Mouse (Mus musculus) kidney, adult 9 months (tissue): ENCODE results near the gene Camkv.

Experiments
- DNase-seq: peaks from one replicate; pipeline ENCODE4 v3.0.0; 2022

Gene Camkv

DNA sequence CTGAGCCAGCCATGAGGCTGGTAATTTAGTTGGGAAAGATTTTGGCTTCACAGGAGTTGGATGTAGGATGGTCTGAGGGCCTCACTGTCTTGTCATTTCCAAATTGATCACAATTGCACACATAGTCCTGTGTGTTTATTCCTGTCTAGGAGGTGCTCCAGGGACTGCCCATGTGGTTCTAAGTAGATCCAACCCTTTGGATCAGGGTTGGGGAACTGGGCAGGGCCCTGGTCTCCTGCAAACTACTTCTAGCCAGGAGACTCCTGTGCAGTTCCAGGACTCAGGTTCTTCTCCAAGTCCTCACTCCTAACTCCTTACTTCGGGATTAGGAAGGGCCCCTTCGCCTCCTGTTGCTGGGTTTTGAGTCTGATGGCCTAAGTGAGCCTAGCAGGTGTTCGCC is at the start of gene Camkv:
TSS of gene Camkv (plus strand) at position 301 of the 400 bp plus-strand sequence.
- DNase-seq: no peak

DNA sequence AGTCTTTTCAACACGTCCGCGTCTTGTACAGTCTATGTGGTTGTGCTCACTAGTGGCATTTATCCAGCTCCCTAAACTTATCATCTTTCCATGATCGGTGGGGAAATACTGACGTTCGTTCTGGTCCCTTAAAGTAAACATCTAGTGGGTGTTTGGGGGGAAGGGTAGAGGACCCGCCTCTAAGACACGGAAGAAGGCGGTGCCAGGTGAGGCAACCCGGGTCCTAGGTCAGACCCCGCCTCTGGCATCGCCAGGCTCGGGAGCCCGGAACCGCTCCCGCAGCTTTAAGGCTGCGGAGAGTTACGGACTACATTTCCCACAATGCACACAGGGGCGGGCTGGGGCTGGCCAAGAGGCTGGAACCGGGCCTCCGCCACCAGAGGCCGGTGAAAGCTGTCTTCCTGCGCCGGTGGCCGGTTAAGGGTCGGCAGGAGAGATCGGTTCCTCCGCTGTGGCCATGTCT is 47.6 kb upstream of the Camkv start, which contains the start of gene Mon1a:
TSS of gene Mon1a (plus strand) at position 348 of the 463 bp plus-strand sequence.
- DNase-seq: peak; percentile 95

DNA sequence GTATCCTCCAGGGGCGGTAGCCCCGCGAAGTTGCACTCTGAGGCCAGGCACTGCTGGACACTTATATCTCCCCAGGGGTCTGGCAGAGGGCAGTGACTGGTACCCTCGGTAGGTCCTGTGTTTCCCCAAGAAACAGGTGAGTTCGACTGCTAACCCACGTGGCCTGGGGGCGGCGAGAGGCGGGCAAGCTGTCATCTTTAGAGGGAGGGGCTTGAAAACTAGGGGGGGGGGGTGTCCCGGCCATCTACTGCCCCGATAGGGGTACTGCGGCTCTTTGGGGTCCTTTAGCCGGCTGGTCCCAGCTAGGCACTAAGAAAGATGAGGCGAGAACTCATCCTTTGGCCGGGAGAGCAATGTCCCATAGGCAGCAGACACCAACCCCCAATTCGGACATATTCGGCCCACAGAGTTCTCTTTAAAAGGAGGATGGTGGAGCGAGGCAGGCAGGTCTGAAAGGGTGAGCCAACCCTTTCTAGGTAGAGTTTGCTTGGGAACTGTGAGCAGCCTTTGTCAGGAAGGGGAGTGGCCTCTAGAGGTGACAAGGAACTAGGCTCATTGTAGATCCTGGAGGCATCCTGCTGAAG is 47.1 kb upstream of the Camkv start:
- DNase-seq: peak; percentile 52

DNA sequence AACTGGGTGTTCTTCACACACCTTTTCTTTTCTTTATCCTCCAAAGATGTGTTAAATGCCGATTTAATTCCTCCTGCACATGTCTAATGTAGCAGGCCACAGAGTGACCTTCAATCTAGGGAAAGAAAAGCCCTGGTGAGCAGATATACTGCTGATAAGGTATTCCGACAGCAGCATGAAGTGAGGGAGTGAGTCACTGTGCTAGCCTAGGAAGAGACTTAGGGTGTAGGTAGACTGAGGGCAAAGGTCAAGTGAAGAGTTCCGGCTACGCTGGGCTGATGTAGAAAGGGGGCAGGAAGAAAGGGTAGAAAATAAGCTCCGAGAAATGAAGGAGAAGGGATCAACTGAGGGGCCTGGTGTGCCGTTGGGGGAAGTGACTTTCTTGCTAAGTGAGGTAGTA is 45.2 kb upstream of the Camkv start:
- no peak for DNase-seq

DNA sequence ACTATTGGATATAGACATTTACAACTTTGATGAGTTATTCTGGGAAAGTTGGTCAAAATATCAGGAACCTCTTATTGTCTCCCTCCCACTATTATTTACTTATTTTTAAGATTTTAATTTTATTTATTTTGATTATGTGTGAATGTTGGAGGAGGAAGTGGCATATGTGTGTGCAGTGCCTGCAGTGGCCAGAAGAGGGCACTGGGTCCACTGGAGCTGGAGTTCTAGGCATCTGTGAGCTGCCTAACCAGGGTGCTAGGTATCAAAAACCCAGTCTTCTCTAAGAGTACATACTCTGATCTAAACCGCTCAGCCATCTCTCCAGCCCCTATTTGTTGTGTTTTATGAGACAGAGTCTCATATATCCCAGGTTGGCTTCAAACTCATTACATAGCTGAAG is 44.5 kb upstream of the Camkv start:
- DNase-seq: no peak

DNA sequence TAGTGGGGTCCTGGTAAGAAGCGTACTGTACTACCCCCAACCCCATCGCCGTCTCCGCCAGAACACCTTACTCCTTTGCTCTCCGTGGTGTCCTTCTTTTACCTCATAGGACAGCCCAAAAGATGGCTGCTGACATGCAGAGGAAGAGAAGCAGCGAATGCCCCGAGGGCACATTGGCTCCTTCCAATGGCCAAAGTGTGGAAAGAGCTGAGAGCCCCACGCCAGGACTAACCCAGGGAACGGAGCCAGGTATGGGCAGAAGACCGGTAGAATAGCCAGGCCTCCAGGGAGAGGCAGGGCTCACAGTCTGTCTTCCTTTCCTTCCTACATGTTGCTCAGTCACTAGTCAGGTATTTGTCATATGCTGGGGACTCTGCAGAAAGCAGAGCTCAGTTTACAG is 36.9 kb upstream of the Camkv start:
- DNase-seq: no peak

DNA sequence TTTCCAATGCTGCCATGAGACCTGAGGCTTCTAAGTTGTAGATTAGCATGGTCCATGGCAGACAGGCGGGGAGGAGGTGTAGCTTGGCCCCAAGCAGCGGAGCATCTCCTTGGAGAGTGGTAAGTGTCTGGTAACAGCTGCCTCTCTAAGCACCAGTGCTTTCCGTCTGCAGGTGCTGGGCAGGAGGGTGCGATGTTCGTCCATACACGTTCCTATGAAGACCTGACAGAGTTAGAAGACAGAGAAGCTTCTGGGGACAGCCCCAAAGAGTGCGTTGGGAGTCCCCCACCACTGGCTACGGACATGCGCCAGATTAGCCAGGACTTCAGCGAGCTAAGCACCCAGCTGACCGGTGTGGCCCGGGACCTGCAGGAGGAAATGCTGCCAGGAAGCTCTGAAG is 35.6 kb upstream of the Camkv start:
- no peak for DNase-seq

DNA sequence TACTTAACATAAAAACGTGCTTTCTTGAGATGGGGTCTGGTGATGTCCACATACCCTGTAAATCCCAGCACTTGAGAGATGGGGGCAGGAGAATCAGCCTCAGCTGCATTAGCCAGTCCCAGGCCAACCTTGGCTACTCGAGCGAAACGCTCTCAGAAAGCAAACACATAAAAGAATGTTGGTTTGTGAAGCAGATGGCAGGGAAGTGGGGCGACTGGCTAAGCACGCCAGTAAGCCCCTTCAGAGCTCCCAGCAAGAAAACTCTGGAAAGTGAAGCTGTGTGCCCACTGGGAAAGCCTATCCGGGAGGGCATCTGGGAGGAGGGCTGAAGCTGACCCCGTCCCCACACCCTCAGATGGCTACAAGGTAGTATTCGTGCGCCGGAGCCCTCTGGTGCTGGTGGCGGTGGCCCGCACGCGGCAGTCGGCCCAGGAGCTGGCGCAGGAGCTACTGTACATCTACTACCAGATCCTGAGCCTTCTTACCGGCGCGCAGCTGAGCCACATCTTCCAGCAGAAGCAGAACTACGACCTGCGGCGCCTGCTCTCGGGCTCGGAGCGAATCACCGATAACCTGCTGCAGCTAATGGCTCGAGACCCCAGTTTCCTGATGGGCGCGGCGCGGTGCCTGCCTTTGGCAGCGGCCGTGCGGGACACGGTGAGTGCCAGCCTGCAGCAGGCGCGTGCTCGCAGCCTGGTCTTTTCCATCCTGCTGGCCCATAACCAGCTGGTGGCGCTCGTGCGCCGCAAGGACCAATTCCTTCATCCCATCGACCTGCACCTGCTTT is 34.4 kb upstream of the Camkv start:
- peak; percentile 74 for DNase-seq

DNA sequence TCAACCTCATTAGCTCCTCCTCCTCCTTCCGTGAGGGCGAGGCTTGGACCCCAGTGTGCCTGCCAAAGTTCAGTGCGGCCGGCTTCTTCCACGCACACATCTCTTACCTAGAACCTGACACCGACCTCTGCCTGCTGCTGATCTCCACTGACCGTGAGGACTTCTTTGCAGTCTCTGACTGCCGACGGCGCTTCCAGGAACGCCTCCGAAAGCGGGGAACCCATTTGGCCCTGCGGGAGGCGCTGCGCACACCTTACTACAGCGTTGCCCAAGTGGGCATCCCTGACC is 33.9 kb upstream of the Camkv start:
- DNase-seq: no peak

DNA sequence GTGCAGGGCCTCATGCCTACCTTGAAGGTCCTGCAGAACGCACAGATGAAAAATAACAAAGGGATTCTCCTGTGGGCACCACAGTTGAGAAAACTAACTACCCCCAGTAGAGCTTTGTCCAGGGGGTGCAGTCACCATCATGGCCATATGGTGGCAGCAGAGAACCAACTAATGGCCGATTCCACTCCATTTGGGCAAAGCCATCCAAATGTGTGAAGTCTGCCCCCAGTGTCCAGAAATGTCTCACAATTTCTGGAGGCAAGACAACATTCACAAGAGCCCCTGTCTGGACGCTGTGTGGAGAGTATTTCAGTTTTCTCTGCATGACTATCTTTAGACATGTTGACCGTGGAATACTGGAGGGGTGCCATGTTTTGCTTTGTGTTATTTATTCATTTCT is 30.7 kb upstream of the Camkv start:
- DNase-seq: peak; percentile 92

DNA sequence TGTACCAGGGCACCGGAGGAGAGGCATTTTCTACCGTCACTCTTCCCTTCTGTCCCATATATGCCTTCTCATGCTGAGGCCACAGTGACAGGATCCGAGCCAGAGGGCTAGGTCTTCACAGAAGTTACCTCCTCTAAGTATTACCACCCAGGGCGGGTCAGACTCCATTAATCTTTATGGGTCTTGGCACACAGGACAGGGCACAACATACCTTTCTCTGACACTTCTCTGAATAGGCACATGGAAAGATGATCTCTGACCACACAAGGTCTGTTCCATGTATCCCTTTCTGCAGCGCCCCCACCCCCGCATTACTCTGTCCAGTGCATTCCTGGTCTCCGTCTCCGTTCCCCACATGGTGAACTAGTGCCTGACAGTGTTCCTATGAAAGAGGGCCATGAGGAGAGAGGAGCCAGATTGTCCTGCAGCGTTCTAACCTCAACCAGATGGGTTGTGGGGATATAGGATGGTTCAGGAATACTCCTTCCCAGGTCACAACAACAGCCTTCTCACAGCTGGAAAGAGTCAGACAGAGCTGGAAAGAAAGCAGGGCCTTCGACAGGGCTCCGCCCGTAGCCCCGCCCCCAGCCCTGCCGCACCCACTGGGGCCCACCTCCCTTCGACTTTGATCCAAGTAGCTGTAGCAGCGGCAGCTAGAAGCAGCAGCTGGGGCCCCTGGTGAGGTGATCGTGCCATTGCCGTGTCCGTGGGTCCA is 29.1 kb upstream of the Camkv start, which contains the start of gene Mst1r:
TSS of gene Mst1r (plus strand) at position 622 of the 715 bp plus-strand sequence.
- peak; percentile 87 for DNase-seq

DNA sequence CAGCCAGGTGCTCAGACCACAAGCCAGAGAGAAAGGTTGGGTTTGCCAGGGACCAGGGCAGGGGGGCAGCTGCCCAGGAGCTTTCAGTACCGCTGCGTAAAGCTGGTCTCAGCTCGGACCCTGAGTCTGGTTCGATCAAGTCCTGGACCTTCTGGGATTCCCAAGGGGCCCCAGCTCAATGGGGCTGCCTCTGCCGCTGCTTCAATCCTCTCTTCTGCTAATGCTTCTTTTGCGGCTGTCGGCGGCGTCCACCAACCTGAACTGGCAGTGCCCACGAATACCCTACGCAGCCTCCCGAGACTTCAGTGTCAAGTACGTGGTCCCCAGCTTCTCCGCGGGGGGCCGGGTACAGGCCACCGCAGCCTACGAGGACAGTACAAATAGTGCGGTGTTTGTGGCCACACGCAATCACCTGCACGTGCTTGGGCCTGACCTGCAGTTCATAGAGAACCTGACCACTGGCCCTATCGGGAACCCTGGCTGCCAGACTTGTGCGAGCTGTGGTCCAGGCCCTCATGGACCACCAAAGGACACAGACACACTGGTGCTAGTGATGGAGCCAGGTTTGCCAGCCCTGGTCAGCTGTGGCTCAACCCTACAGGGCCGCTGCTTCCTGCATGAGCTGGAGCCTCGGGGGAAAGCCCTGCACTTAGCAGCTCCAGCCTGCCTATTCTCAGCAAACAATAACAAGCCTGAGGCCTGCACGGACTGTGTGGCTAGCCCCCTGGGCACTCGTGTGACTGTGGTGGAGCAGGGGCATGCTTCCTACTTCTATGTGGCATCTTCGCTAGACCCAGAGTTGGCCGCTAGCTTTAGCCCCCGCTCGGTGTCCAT is 28.3 kb upstream of the Camkv start:
- DNase-seq: no peak

DNA sequence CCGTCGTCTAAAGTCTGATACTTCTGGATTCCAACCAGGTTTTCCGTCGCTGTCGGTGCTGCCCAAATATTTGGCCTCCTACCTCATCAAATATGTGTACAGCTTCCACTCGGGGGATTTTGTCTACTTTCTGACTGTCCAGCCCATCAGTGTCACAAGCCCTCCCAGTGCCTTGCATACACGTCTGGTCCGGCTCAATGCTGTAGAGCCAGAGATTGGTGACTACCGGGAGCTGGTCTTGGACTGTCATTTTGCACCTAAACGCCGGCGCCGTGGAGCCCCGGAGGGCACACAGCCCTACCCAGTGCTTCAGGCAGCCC is 27.7 kb upstream of the Camkv start:
- no peak for DNase-seq

DNA sequence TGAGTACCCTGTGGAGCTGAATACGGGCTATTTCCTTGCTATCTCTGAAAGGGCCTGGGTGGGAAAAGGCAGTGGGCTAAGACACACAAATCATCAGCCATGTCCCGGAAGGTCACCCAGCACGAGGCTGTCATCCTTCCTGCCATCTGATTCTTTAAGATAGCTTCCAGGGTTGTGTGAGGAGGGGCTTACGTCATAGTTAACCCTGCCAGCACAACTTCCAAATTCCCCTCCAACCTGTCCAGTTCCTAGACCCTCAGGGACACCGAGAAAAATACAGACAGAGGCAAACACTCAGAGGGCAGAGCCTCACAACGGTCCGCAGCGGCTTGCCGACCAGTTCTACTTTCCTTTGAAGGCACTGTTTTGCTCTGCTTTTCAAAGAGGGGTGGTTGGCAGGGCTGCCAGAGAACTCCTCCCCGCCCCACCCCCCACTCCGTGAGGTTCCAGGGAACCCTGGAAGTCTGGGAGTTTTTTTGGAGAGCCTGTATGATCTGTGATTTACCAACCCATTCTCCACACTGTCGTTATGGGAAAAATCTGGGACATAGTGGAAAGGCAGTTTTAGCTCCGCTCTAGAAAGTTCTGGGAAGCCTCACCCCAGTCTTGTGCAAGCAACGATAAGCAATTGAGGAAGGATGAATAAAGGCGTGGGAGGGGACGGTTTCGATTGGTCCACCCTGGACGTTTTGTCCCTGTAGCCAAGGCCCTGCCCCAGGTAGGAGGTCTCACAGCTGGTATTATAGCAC is 26.9 kb upstream of the Camkv start:
- no peak for DNase-seq

DNA sequence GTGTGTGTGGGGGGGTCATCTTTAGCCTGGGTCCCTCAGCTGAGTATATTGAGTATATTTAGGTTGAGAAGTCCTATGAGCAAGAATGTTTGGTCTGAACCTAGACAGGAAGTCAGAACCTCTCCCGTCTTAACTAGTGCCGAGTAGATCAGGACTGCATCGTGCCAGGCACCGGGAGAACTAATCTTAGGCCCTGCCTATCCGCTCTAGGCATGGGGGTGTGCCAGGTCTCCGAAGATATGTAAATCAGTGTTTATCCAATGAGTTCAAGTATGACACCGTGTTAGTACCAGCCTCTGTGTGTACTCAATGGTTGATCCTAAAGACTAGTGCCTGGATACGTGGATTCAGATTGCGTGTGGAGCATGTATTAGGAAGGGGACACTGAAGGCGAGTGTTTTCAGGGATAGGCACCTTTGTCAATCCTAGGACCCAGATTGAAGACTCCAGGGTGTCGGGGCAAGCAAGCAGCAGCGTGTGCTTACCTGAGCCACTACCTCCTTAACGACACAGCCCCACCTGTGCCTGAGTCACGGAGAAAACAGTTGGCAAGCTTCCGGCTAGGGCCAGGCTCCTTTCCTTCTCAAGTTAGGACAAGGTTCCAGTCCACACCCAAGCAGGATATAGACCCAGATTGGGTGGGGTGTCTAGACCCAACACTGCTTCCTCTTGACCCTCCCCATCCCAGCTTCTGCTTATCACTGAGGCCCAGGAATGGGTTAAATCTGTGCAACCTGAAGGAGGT is 25.3 kb upstream of the Camkv start:
- no peak for DNase-seq

DNA sequence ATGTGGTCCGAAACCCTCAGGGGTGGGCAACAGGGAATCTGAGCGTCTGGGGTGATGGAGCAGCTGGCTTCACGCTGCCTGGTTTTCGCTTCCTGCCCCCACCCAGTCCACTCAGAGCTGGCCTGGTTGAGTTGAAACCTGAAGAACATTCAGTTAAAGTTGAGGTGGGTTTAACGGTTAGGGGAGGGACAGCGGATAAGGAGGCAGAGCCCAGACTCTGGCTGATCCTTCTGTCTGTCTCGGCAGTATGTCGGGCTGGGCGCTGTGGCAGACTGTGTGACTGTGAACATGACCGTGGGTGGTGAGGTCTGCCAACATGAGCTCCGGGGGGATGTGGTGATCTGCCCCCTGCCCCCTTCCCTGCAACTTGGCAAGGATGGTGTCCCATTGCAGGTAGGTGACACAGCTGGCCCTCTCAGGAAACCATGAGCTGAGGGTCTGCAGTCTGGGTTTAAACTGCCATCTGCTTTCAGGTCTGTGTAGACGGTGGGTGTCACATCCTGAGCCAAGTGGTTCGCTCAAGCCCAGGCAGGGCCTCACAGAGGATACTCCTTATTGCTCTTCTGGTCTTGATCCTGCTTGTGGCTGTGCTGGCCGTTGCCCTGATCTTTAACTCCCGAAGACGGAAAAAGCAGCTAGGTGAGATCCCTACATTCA is 20.6 kb upstream of the Camkv start:
- DNase-seq: no peak

DNA sequence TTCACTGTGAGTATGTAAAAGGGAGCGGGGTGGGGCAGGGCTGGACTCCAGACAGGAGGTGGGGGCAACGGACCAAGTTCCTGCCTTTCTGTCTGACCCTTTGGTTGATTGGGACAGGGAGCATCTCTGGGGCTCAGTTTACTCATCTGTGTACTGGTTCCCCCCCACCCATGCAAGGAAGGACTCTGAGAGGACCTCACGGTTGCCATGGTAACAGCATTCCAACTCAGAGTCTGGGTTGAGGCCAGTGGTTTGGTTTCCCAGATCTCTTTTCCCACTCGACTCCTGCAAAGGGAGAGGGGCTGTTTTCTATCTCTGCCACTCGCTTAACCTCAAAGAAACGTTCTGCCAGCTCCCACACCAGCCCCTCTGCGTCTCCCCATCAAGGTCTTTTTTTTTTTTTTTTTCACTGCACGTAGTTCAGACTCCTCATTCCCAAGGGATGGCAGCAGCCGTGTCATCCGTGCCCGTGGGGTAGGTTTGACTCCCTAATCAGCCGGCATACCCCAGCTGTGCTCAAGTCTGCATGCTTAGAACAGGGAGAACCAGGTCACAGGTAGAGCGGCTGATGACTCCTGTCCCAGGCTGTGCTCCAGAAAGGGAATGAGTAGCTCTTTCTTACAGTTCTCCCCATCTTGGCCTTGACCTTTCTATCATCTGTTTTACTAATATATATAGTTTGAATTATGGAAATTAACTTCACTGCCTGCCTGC is 17.4 kb upstream of the Camkv start:
- no peak for DNase-seq

DNA sequence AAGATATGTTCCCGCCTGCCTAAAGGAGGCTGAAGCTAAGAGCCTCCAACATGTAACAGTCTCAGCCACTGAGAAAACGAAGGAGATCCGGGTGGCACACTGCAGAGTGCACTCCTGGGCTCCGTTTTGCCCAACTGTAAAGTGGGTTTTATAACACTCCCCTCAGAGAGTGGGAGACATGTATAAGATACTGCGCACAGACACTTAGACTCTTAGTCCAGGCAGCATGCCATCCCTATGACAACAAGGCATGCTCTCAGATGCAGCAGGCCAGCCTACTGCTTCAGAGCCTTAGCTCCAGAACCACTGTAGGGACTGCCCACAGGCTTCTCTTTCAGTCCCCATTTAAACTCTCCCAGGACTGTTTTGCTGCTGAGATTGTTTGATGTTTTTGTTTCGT is 16.6 kb upstream of the Camkv start:
- no peak for DNase-seq

DNA sequence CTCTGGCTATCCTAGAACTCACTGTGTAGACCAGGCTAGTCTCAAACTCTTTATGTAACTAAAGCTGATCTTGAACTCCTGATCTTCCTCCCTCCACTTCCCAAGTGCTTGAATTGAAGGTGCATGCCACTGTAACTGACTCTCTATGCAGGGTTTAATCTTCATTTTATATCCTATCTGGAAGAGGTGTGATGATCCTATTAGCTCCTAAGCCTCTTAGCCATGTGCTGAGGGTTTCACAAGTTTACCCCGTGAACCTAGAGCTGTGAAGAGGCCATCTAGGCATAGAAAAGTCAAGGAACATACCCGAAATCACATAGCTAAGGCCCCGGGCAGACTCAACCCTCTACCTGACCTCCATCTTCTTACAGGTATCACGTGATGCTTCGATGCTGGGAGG is 16.0 kb upstream of the Camkv start:
- no peak for DNase-seq

DNA sequence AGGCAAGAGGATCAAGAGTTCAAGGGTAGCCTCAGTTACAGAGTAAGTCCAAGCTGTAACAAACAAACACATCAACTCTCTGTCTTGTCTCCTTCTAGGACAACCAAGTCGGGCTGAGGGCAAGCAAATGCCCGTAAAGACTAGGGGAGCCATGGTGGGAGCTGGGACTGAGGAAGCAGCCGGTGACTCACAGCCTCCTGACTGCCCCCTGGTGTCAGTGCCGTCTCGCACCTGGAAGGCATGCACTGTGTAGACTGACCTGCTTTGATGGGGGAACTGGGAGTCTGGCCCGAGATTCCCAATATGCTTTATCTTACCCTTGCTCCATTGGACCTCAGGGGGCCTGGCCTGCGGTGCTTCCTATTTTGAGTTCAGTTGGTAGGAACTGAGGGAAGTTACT is 12.5 kb upstream of the Camkv start:
- peak; percentile 64 for DNase-seq

DNA sequence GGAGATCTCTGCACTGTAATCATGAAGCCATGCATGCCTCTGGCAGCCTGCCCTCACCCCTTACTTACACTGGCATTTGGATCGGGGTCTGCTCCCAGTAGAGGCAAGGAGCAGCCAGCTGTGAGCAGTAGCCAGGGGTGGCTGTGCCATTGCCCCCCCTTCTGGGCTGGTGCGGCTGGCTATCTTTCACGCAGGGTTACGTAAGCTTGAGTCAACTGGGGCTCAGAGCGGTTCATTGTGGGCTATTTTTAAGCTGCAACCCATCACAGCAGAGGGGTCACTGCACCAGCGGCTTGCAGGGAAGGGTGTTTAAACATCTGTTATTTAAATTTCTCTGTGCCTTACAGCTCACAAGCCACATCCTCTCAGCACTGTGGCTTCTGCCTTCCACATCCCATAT is 11.5 kb upstream of the Camkv start:
- no peak for DNase-seq
